Mouse (Mus musculus) kidney, embryonic 15.5 days (tissue): ENCODE measurements at regions not wholly inside any gene's neighbourhood (a gene's known extent, or its start where the extent isn't known, plus 50 kb on each side); places are given as distances from the start of the nearest gene placed in this dataset.
"Not testable (repeated sequence)": the region's sequence is repeated elsewhere in the genome, so short reads cannot be mapped to it uniquely, and the experiment has no call there.

ENCODE experiments used
- ATAC-seq: fragments of 200-750 bp; cut with Nextera tagmentation; replicated peaks from 2 replicates; pipeline ENCODE4 v1.8.0; 2017; ENCODE audit warnings: moderate TSS enrichment; ENCODE audit not compliant: low FRiP score
- H3K27ac ChIP-seq: fragments of 300-500 bp; sonication (generic); 2 replicates; pipeline ENCODE4 v1.5.1; 2015; ENCODE audit warnings: mild to moderate bottlenecking, inconsistent platforms
- H3K27me3 ChIP-seq: fragments of 300-500 bp; sonication (generic); 2 replicates; pipeline ENCODE4 v1.6.1; 2015; ENCODE audit warnings: inconsistent platforms
- H3K36me3 ChIP-seq: fragments of 300-500 bp; sonication (generic); 2 replicates; pipeline ENCODE4 v1.6.1; 2015; ENCODE audit warnings: inconsistent platforms
- H3K4me1 ChIP-seq: fragments of 300-500 bp; sonication (generic); 2 replicates; pipeline ENCODE4 v1.6.1; 2015; ENCODE audit warnings: inconsistent platforms
- H3K4me2 ChIP-seq: fragments of 300-500 bp; sonication (generic); 2 replicates; pipeline ENCODE4 v1.6.1; 2015; ENCODE audit warnings: moderate library complexity, mild to moderate bottlenecking, inconsistent platforms
- H3K4me3 ChIP-seq: fragments of 300-500 bp; sonication (generic); replicated peaks from 2 replicates; pipeline ENCODE4 v1.5.1; 2015; ENCODE audit warnings: mild to moderate bottlenecking, inconsistent platforms
- H3K9ac ChIP-seq: fragments of 300-500 bp; sonication (generic); 2 replicates; pipeline ENCODE4 v1.6.1; 2015; ENCODE audit warnings: mild to moderate bottlenecking, inconsistent platforms
- H3K9me3 ChIP-seq: fragments of 300-500 bp; sonication (generic); replicated peaks from 2 replicates; pipeline ENCODE4 v1.6.1; 2016; ENCODE audit warnings: inconsistent platforms
- WGBS: fragments of 180-500 bp; shearing (Covaris S2); methylation state at CpG from one replicate; pipeline ENCODE4 v1.1.7; 2015; ENCODE audit warnings: mixed read lengths; 5-methylcytosine and 5-hydroxymethylcytosine counted together

- H3K4me2 ChIP-seq: no peak overlapping the region
- no peak overlapping the region for H3K9ac ChIP-seq
- WGBS: 58% methylated on average over 3 of the region's 3 CpGs
- no peak overlapping the region for H3K27ac ChIP-seq
- no peaks in the 10 kb centered on the region for H3K36me3 ChIP-seq
- no peak overlapping the region for H3K4me3 ChIP-seq
- no peaks in the 10 kb centered on the region for H3K27me3 ChIP-seq
- ATAC-seq: no peak
- H3K9me3 ChIP-seq: no peaks in the 10 kb centered on the region
- H3K4me1 ChIP-seq: no peaks in the 10 kb centered on the region
These were observed 67.8 kb downstream of the 4933415F23Rik start for GRCm38 (mm10) chr1:23034271-23034670.

- Histone ChIP-seq H3K9ac (no peak overlapping the region), H3K4me2 (no peak overlapping the region), H3K27ac (no peak overlapping the region), H3K4me1 (no peaks in the 10 kb centered on the region), H3K27me3 (no peaks in the 10 kb centered on the region), H3K36me3 (no peaks in the 10 kb centered on the region), H3K9me3 (no peaks in the 10 kb centered on the region), H3K4me3 (no peak overlapping the region)
- whole genome bisulfite sequencing: 94% methylated on average over 3 of the region's 3 CpGs
- ATAC-seq: no peak
These were observed 78.5 kb downstream of the 4933415F23Rik start for GRCm38 (mm10) chr1:23023536-23023935.

- H3K36me3 ChIP-seq: no peaks in the 10 kb centered on the region
- no peaks in the 10 kb centered on the region for H3K27me3 ChIP-seq
- no peaks in the 10 kb centered on the region for H3K9me3 ChIP-seq
- H3K4me2 ChIP-seq: no peak overlapping the region
- H3K4me1 ChIP-seq: no peaks in the 10 kb centered on the region
- H3K9ac ChIP-seq: no peak overlapping the region
- 74% methylated on average over 5 of the region's 5 CpGs for WGBS
- H3K4me3 ChIP-seq: no peak overlapping the region
- H3K27ac ChIP-seq: no peak overlapping the region
- no peak for ATAC-seq
These were observed 94.1 kb downstream of the 4933415F23Rik start for GRCm38 (mm10) chr1:23007784-23008490.

- Histone ChIP-seq H3K27me3 (no peaks in the 10 kb centered on the region), H3K36me3 (no peaks in the 10 kb centered on the region), H3K9me3 (no peaks in the 10 kb centered on the region), H3K4me3 (no peak overlapping the region), H3K9ac (no peak overlapping the region), H3K4me2 (no peak overlapping the region), H3K27ac (no peak overlapping the region), H3K4me1 (no peaks in the 10 kb centered on the region)
- 91% methylated on average over 5 of the region's 5 CpGs for WGBS
- no peak for ATAC-seq
These were observed 97.2 kb downstream of the 4933415F23Rik start for GRCm38 (mm10) chr1:23004882-23005281.

DNA sequence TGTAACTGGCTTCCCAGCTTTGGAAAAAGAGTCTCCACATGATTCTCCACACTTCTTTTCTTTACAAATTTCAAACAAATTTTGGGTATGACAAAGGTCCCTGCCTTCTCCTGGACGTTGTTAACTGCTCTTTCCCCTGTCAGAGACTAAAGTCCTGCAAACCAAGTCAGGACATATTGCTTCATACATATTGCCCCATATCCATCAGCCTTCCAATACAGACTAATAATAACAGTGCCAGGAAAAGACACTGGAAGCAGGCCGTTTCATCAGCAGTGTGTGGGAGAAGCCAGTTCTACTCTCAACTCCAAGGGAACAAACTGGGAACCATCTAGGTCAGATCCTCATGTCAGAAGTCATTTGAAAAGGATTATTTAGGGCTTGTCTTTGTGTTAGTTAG, 105.4 kb downstream of the 4933415F23Rik start:
- H3K4me3 ChIP-seq: no peak overlapping the region
- WGBS: 74% methylated on average over 2 of the region's 2 CpGs
- ATAC-seq: no peak
- H3K27me3 ChIP-seq: no peaks in the 10 kb centered on the region
- H3K36me3 ChIP-seq: no peaks in the 10 kb centered on the region
- H3K27ac ChIP-seq: no peak overlapping the region
- no peaks in the 10 kb centered on the region for H3K9me3 ChIP-seq
- no peak overlapping the region for H3K9ac ChIP-seq
- H3K4me2 ChIP-seq: no peak overlapping the region
- H3K4me1 ChIP-seq: no peaks in the 10 kb centered on the region

DNA sequence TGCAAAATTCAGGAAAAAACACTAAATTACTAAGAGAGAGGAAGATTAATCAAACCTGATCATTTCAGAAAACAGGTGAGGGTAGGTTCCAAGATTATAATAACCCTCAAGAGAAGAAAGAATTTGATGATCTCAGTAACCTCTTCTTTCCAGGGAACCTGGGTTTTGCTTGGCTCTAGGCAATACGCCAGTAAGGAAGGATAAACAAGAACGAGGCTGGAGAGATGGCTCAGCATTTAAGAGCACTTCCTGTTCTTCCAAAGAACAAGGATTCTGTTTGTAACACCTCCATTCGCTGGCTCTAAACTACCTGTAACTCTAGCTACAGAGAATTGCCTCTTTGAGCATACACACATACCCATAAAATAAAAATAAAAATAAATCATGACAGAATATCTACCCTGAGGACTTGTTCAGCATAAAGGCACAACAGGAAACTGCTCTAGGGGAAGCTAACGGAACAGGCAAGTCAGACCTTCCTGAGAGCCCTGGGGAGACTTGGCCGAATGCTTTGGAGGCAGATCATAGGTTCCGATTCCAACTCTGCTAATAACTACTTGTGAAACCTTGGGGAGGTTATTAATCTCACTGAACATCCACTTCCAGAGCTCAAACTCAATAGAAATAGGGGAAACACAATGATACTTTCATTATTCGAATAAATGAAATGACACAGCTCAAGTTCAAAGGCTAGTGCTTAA, 112.4 kb downstream of the 4933415F23Rik start:
- no peak for ATAC-seq
- no peaks in the 10 kb centered on the region for H3K36me3 ChIP-seq
- no peak overlapping the region for H3K4me3 ChIP-seq
- no peak overlapping the region for H3K27ac ChIP-seq
- no peaks in the 10 kb centered on the region for H3K4me1 ChIP-seq
- no peak overlapping the region for H3K9ac ChIP-seq
- H3K27me3 ChIP-seq: no peaks in the 10 kb centered on the region
- H3K4me2 ChIP-seq: no peak overlapping the region
- WGBS: 63% methylated on average over 7 of the region's 7 CpGs
- no peaks in the 10 kb centered on the region for H3K9me3 ChIP-seq

DNA sequence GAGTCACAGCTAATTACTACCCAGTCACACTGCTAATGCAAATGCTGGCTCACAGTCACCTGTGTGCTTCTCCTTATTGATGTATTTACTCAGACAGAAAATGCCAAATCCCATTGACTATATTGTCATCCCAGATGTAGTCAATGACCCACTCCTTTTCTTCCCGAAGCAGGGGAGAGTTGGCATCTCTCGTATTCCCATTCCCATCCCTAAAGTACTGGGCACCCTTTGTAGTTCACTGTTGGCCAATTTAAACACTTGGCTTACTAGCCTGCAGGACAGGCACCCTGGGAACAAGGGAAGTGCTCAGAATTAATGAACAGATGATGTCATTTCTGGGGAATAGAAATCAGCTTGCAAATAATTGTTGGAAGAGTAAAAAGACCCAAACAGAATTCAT, 114.5 kb downstream of the 4933415F23Rik start:
- H3K36me3 ChIP-seq: no peaks in the 10 kb centered on the region
- ATAC-seq: no peak
- WGBS: 83% methylated on average over 2 of the region's 2 CpGs

DNA sequence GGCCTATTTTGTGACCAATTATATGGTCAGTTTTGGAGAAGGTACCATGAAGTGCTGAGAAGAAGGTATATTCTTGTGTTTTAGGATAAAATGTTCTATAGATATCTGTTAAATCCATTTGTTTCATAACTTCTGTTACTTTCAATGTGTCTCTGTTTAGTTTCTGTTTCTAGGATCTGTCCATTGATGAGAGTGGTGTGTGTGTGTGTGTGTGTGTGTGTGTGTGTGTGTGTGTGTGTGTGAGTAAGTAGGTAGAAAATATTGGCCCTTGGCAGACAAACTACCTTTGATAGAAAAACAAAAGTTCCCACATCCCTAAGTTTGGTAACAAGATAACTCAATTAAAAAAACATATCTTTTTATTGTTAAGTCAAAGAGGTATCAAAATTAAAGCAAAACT, 117.8 kb downstream of the 4933415F23Rik start:
- H3K9ac ChIP-seq, H3K4me3 ChIP-seq, H3K27me3 ChIP-seq, H3K4me2 ChIP-seq, H3K27ac ChIP-seq, ATAC-seq, H3K9me3 ChIP-seq, H3K36me3 ChIP-seq, H3K4me1 ChIP-seq: not testable (repeated sequence)

More for the DNA sequence above, 114.5 kb downstream of the 4933415F23Rik start:
- no peak overlapping the region for H3K4me2 ChIP-seq
- no peaks in the 10 kb centered on the region for H3K4me1 ChIP-seq
- H3K9me3 ChIP-seq: no peaks in the 10 kb centered on the region
- no peak overlapping the region for H3K27ac ChIP-seq
- H3K9ac ChIP-seq: no peak overlapping the region
- H3K27me3 ChIP-seq: no peaks in the 10 kb centered on the region
- H3K4me3 ChIP-seq: no peak overlapping the region

GRCm38 (mm10) chr1:22974917-22975316, 127.1 kb downstream of the 4933415F23Rik start:
- H3K4me1 ChIP-seq: 0 out of 2 replicates have a peak, but pooled peaks cover 3% of the 10 kb centered on the region
- H3K27ac ChIP-seq: no peak overlapping the region
- WGBS: 59% methylated on average over 4 of the region's 4 CpGs
- no peaks in the 10 kb centered on the region for H3K9me3 ChIP-seq
- no peak overlapping the region for H3K9ac ChIP-seq
- no peak overlapping the region for H3K4me3 ChIP-seq
- H3K27me3 ChIP-seq: no peaks in the 10 kb centered on the region
- H3K36me3 ChIP-seq: no peaks in the 10 kb centered on the region
- no peak overlapping the region for H3K4me2 ChIP-seq
- peak; percentile 56; the same call in 1 of the 2 replicates for ATAC-seq

DNA sequence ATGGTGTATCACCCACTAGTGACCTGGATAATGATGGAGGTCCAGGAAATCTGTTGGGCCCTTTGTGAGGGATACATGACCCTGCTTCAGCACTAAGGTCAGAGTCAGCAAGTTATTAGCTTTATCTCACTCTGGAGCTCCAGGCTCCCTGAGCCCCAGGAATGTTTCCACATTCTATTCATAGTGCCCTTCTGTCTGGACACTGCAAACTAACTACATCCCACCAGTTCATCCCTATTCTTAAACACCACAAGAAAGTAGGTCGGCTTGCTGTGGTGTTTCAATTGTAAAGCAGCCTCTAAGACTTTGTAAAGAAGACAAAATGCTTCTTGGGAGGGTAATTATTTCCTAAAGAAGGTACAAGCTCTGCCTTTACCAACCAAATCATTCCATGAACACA, 138.2 kb upstream of the Rims1 start:
- H3K9ac ChIP-seq: no peak overlapping the region
- no peaks in the 10 kb centered on the region for H3K9me3 ChIP-seq
- no peaks in the 10 kb centered on the region for H3K36me3 ChIP-seq
- no peak overlapping the region for H3K4me3 ChIP-seq
- no peak overlapping the region for H3K4me2 ChIP-seq
- no peaks in the 10 kb centered on the region for H3K27me3 ChIP-seq
- H3K27ac ChIP-seq: no peak overlapping the region
- WGBS: 84% methylated on average over 1 of the region's 1 CpGs
- no peak for ATAC-seq
- no peaks in the 10 kb centered on the region for H3K4me1 ChIP-seq

- Histone ChIP-seq H3K4me2 (no peak overlapping the region), H3K36me3 (no peaks in the 10 kb centered on the region), H3K27ac (no peak overlapping the region), H3K4me3 (no peak overlapping the region), H3K9me3 (no peaks in the 10 kb centered on the region), H3K9ac (no peak overlapping the region), H3K4me1 (no peaks in the 10 kb centered on the region), H3K27me3 (no peaks in the 10 kb centered on the region)
- WGBS: 89% methylated on average over 6 of the region's 6 CpGs
- ATAC-seq: no peak
These were observed 134.0 kb upstream of the Rims1 start for GRCm38 (mm10) chr1:22939816-22940215.

DNA sequence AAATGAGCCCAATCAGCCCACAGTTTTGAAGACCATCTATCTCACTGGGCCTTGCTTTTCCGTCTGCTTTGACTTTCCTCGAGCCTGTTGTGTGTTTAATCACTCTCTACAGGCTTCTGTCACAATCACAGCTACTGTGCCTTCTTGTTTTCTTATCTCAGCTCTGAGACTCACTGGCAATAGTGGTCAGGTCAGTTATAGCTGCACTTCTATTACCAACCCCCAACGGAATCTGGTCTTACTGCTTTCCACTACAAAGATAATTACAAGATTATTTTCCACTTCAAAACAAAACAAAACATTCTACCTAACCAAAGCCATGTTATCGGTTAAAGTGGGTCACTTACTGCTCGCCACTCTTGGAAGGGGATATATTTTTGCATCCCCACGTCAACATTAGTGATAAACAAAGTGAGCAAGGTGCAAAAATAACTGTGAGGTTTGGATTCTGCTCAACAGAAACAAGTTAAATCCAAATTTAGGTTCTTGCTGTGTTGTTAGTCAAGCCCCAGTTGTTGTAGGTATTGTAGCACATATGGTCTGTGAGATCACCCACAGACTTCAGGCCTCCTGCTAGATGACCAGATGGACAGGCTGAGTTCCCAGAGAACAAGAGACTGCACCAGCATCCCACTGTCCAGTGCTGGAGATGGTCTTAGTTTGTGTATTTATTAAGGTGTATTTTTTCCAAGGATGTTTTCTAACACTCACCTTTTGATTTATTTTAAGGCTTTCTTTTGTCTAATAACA, 125.5 kb upstream of the Rims1 start:
- Histone ChIP-seq H3K9me3 (no peaks in the 10 kb centered on the region), H3K4me2 (no peak overlapping the region), H3K27me3 (no peaks in the 10 kb centered on the region), H3K4me1 (no peaks in the 10 kb centered on the region), H3K27ac (no peak overlapping the region), H3K4me3 (no peak overlapping the region), H3K36me3 (no peaks in the 10 kb centered on the region), H3K9ac (no peak overlapping the region)
- WGBS: 71% methylated on average over 6 of the region's 6 CpGs
- no peak for ATAC-seq
